Mouse (Mus musculus) heart, postnatal 36 days (tissue): ENCODE results near the gene Iscu. TPM values are rescaled to one million over a fixed set of nuclear protein-coding genes. Genes with fewer than 3 reads are reported as not detected.
A peak's percentile ranks its signal among the peaks of the same experiment; 100 is the strongest.
"Not testable (repeated sequence)": the region's sequence is repeated elsewhere in the genome, so short reads cannot be mapped to it uniquely, and the experiment has no call there.

Experiments
- DNase-seq, 2 experiments: peaks; one replicate each; pipeline ENCODE4 v3.0.0; 2021 to 2022
- intact Hi-C: fragments of 180-260 bp; cut with DNase I; formaldehyde crosslinking; loops from one replicate; pipeline ENCODE4 v1.15.1; 2025
- total RNA-seq, 2 experiments: library from RNA; stranded (reverse); gene quantifications; 2 replicates each; pipeline ENCODE4 v1.2.3; 2021

Iscu gene
- total RNA-seq, 2 experiments from 2014 or later = 164 to 172 TPM

DNA sequence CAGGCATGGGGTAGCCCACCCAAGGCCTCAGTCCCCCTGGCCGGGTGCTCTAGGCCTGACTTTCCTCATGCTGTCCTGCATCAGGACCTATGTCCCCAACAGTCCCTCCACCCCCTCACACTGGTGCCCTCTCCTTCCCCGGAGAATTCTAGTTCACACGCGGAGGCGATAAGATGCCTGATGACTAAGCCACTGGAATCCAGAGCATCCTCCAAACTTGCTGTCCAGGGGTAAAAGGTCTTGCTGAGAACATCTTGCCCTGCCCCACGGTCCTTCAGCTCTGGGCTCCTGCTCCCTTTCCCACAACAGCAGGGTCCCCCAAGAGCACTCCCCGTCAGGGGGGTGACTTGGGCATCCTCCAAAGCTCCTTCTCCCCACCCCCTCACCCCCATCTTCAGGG, 10.1 kb downstream of the Iscu start:
- no peak for DNase-seq
- intact Hi-C loops = no loop called here

- intact Hi-C loops = no loop called here
- peak; percentile 59 for DNase-seq
Measured at GRCm38 (mm10) chr5:113783581-113784001, 11.0 kb downstream of the Iscu start.

DNA sequence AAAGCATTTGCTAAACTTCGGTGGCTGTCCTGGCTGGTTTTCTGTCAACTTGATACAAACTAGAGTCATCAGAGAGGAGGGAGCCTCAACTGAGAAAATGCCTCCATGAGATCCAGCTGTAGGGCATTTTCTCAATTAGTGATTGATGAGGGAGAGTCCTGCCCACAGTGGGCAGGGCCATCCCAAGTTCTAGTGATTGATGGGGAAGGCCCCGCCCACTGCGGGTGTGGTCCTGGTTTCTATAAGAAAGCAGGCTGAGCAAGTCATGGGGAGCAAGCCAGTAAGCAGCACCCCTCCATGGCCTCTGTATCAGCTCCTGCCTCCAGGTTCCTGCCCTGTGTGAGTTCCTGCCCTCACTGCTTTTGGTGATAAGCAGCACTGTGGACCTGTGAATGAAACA, 11.6 kb downstream of the Iscu start:
- DNase-seq, intact Hi-C loops: not testable (repeated sequence)

GRCm38 (mm10) chr5:113786985-113787384, 14.4 kb downstream of the Iscu start:
- intact Hi-C loops = no loop called here

DNA sequence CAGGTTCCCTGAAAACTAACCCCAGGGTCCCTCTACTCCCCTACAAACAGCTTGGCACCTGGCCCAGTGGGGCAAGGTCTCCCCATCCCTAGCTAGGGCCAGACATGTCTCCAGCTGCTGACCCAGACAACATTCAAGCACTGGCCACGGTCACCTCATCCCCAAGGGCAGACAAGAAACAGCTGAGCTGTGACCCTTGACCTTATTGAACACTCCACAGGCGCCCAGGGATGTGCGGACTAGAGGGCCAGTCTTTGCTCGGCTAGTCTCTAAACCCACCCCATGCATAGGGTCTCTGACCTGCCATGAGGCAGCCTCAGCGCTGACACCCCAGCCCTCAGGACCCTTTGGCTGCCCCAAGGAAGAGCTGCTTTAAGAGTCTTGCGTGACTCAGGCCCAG, 16.1 kb downstream of the Iscu start:
- no peak for DNase-seq
- intact Hi-C loops = no loop called here

More at GRCm38 (mm10) chr5:113786985-113787384, 14.4 kb downstream of the Iscu start:
- no peak for DNase-seq

DNA sequence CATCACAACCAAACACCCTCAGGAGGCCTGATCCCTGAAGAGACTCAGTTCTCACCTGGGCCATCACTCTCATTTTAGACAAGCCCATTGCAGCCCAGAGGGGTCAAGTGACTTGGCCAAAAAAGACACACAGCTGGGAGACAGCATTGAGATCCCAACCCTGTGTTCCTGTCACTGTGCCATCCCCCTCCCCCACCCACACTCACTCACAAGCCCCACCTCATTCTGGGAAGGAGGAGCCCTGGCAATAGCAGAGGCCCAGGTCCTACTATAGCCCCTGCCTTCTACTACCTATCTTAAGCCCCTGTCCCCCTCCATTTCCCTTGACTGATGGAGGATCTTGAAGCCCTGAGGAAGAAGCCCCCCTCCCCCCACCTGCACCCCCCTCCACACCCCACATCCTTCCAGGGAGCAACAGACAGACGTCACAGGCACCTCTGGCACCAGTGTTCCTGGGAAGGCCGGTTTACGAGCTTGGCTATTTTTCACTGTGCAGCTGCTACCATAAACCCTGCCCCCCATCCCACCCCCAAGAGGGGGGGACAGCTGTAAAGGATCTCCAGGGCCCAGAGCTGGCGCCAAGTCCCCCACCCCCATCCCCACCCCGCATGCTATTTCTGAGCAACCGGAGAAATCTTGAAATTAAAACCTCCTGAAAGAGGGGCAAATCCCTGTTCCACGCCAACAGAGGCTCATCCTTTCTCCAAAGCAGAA, 16.7 kb downstream of the Iscu start:
- DNase-seq = no peak
- intact Hi-C loops = no loop called here

DNA sequence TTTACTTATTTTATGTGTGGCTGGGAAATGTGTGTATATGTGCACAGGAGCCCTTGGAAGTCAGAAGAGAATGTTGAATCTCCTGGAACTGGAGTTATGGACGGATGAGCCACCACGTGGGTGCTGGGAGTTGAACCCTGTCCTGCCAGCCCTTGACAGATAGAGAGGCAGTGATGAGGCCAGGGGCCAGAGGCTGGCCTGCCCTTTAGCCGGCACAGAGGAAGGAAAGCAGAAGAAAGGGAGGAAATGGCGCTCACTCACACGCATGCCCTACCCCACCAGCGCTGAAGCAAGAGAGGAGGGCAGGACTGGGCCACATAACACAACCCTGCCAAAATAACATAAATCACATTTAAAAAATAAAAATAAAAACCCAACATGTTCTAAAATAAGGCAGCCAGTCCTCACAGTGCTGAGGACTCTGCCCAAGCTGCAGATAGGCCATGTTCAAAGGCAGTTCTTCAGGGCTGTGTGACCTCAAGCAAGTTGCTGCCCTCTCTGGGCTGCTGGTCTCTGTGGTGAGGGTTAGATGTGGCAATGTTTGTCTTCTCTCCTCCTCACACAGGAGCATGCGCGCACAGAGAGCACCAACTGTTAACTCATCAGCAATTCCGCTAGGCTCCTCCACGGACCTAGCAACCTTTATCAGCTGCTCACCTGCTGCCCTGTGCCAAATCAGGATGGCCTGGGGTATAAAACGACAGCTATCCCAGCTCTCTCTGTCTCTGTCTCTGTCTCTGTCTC, 18.1 kb downstream of the Iscu start:
- intact Hi-C loops = no loop called here
- no peak for DNase-seq

DNA sequence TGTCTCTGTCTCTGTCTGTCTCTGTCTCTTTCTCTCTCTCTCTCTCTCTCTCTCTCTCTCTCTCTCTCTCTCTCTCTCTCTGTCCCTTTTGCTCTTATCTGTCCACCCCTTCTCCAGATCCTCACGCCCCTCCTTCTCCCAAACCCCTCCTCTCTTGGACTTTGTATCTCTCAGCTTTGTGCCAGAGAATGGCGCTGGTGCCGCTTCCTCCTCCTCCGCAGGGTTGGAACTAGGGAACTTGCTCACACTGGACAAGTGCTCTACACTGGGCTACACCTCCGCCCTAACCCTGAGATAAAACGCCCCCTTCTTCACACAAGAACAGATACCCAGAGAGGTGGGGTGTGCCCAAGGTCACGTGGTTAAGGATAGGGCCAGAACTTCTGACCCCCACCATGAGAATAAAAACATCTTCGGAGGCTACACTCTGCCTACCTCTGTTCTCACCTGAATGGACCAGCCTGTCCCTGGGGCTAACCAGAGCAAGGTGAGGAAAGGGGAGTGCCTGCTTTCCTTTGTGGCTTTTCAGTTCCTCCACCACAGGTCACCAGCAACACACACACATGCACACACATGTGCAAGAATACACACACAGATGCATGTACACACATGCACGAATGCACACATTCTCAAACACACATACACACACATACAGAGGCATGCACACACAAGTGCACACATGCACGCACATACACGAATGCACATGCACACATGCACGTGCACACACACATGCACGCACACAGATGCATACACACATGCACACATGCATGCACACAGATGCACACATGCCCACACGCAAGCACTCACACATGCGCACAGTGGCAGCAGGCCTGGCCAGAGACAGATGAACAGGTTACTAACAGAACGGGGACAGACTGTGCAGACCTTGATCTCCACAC, 18.9 kb downstream of the Iscu start:
- DNase-seq = no peak
- intact Hi-C loops = no loop called here

- intact Hi-C loops = no loop called here
- DNase-seq = no peak
Measured at GRCm38 (mm10) chr5:113796401-113797148, 24.0 kb downstream of the Iscu start.

GRCm38 (mm10) chr5:113797149-113797882, 24.8 kb downstream of the Iscu start:
- DNase-seq = no peak
- intact Hi-C loops = no loop called here

- no peak for DNase-seq
Measured at GRCm38 (mm10) chr5:113798525-113798924, 26.0 kb downstream of the Iscu start.

DNA sequence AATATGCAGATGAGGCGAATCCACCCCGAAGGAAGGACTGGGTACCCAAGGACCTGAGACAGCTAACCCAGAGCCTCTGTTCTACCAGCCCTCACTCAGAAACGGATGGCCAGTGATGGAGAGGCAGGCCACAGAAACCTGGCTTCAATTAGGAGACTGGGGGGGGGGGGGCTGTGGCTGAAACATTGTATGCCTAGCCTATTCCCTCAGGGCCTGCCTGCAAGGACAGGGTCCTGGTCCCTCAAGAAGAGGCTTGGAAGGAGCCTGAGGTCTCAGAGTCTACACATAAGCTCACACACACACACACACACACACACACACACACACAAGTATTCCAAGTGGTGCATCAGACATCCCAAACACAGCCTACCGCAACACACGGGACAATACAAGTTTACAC, 27.1 kb downstream of the Iscu start:
- intact Hi-C loops = no loop called here

More at GRCm38 (mm10) chr5:113798525-113798924, 26.0 kb downstream of the Iscu start:
- intact Hi-C loops = no loop called here

GRCm38 (mm10) chr5:113800280-113800679, 27.7 kb downstream of the Iscu start, which contains the start of gene Tmem119:
Tmem119 (minus strand) TSS chr5:113800516.
- peak; percentile 54 to 60 for DNase-seq
- intact Hi-C loops = no loop called here

More for the DNA sequence above, 27.1 kb downstream of the Iscu start:
- no peak for DNase-seq

DNA sequence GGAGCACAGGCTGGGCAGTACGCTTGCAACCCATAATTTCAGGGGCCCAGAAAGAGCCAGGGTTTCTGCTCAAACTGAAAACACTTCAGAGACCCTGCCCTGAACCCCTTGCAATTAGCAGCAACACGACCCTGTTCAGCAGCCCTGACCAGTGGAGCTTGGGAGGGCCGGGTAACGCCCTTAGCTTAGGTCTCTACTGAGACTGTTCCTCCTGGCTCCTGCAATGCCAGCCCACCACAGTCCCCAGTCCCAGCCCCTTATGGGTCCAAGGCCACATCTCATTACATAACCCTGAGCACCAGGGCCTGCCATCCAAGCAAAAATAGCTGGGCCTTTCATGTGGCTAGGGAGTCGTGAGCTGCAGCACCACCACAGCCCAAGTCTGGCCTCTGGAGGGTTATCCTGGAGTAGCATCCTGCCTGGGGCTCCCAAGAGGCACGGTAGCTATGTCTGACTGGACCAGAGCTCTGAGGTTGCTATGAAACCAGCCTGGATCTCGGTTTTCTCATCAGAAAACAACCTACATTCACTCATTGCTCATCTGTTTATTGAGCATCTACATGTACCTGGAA, 31.9 kb downstream of the Iscu start:
- intact Hi-C loops = no loop called here

DNA sequence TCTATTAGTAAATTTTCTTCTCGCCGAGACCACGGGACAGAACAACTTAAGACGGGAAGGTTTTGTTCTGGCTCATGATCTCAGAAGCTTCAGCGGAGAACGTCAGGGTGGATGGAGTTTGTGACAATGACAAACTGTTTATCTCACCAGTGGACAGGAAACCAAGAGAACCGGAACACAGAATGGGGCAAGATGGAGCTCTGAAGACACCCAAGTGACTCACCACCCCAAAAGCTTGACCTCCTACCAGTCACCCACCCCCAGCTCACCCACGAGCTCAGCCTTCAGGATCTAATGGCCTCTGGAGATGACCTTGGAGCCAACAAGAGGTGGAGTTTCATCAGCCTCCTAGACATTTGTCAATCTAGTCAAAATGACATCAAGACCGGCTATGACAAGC, 32.8 kb downstream of the Iscu start:
- intact Hi-C loops = no loop called here
- no peak for DNase-seq

More for the DNA sequence above, 31.9 kb downstream of the Iscu start:
- DNase-seq = no peak

- intact Hi-C loops = no loop called here
- no peak for DNase-seq
Measured at GRCm38 (mm10) chr5:113806414-113806813, 33.9 kb downstream of the Iscu start.

DNA sequence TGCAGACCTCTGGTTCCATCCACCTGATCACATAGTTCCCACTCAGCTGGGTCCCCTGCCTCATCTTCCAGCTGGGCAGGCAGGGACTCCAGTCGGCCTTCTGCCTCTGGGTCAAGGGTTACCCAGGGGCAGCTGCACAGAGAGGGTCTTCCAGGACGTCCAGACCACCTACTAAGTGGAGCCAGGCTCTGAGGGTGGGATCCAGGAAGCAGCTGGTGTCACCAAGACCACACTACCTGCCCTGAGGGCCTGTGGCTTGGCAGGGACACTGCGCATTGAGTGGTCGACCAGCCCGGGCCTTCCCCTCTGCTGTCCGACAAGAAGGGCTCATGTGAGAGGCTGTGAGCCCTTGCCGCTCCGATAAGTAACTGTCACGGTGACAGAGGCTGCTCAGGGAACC, 35.2 kb downstream of the Iscu start:
- DNase-seq = no peak
- intact Hi-C loops = no loop called here

- no peak for DNase-seq
- intact Hi-C loops = no loop called here
Measured at GRCm38 (mm10) chr5:113808177-113808576, 35.6 kb downstream of the Iscu start.

DNA sequence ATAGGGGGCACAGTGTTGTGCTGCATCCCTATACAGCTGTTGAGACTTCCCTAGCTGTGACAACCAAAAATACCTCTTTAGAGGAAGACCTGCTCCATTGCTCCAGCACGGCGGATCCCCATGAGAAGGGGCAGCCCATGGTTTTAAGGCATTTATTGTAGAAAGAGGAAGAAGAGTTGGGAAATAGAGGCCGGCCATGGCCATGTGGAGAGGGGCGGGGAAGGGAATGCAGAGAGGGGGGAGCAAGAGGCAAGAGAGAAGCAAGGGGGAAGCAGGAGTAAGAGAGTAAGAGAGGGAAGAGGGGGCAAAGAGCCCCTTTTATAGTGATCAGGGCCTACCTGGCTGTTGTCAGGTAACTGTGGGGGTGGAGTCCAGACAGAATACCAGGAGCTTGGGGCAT, 37.6 kb downstream of the Iscu start:
- intact Hi-C loops = no loop called here

More for the DNA sequence above, 37.6 kb downstream of the Iscu start:
- DNase-seq = no peak
